Mouse (Mus musculus) bone marrow macrophage, adult 2 months (primary cell): ENCODE results near the gene Cct2.

Experiments
- CTCF ChIP-seq: IDR thresholded peaks from 2 replicates; pipeline ENCODE4 v1.5.1; 2012; ENCODE audit warnings: low read depth, mild to moderate bottlenecking, low read length, moderate library complexity
- POLR2A ChIP-seq: IDR thresholded peaks from 2 replicates; pipeline ENCODE4 v1.6.1; 2012; ENCODE audit warnings: mild to moderate bottlenecking, low read depth, low read length, borderline replicate concordance

- TF ChIP-seq POLR2A (no peak), CTCF (no peak)
These were observed 740 bp downstream of the Cct2 start for GRCm38 (mm10) chr10:117062894-117063253.
